Mouse (Mus musculus): ENCODE results near the gene Pttg1ip.

The Pttg1ip gene

DNA sequence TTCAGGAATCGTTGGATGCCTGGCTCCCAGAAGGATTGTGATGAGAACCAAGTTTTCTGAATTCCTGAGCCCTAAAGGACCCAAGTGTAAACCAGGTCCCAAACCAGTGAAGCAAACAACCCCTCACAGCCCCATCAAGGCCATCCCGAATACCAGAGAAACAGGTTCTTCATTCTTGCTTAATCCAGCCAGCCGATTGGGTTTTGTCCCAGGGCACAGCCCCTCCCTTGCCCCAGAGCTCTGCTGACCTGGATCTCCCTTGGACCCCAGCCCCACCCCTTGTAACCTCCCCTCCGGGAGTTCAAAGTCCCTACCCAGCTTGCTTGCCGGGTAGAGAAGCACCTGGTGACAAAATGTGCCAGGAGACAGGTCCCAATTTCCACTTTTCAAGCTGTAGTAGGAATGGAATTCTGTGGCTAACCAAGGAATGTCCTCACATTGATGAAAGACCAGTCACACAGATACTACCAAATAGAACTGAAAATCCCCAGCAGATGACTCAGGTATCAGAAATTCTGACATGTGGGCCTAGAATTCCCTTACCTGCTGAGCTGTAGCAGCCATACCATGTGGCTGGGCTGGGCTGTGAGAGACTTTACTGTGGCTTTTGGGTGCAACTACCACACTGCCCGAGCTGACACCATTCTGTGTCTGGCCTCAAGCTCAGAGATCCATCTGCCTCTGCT lies 11.4 kb upstream of the Pttg1ip start:
- DNase-seq = no peak

DNA sequence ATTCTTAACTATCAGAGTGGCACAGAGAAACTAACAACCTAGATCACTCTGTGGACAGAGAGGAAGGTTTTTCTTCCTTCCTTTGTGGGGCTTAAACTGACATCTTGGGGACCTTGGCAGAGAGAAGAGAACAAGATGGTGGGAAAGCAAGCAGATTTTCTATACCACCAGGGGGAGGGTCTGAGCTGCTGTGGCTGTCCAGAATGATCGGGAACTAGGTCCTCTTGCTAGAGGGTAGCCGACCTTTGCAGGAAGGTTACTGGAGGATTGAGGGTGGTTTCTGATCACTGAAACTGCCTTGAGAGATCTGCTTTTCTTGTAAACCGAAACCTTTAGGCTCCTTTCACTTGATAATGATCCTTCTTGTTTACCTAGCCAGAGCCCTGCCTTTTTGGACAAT lies 9.3 kb upstream of the Pttg1ip start:
- peak; percentile 42 for DNase-seq

DNA sequence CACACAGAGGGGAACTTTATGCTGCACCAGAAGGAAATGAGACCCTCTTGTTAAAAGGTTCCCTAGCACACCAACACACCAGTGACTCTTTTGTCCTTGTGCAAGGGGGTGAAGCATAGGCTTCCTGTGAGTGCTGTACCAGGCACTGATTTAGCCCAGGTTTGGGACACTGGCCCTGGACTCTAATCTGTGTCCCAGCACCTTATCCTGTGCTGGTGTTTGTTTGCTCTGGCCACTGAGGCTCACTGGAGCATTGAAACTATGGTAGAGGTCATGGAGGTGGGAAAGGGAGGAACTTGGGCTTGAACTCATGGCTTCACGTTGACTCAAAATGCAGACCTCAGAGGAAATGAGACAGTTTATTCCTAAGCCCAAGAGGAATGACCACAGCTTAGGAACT lies 8.4 kb upstream of the Pttg1ip start:
- no peak for DNase-seq

DNA sequence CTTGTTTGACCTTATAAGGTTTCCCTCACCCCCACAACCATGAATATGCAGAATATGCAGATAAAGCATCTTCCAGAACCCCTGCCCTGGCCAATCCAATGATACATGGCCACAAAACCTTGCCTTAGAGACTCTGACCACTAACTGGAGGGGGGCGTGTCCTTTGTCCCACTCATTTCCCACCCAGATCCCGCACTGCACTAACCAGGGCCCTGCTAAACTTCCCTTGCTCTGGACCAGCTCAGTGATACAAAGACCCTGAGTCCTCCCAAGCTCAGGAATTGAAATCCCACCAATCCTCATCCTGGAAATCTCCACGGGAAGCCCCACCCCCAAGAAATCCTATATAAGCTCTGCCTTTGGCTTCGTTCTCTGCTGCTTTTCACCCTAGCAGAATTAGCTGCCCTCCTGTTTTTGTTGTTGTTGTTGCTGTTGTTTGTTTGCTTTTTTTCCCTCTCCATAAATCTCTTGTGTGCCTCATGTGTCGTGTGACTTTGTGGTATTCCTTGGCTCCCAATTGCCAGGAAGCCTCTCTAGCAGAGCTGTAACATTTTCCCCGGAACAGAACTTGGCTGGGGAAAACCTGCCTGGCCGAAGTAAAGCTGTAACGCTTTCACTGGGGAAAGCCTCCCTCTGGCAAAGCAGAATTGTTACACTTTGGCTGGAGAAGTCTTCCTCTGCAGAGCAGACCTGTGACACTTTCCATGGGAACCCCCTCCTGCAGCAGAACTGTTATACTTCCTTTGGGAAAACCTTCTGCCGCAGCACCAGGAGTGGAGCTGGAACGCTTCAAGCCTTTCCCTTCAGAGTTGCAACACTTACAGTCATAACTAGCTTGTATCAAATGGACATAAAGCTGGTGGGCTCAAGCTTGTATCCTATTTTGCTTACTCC lies 1.2 kb upstream of the Pttg1ip start:
- no peak for DNase-seq

DNA sequence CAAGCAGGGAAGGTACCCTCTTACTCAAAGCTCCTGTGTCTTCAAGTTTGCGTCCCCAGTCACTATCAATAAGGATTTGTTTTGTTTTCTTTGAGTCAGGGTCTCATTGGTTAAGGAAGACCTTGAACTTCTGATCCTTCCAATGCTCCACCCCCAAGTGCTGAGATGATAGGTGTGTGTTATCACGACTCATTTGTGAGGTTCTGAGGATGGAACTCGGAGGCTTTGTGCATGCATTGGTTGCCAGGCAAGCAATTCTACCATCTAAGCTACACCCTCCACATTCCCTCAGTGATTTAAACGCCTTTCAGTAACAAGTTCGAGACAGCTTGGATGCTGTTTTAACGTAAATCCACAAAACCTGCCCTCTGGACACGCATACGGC lies 505 bp upstream of the Pttg1ip start:
- DNase-seq = no peak

DNA sequence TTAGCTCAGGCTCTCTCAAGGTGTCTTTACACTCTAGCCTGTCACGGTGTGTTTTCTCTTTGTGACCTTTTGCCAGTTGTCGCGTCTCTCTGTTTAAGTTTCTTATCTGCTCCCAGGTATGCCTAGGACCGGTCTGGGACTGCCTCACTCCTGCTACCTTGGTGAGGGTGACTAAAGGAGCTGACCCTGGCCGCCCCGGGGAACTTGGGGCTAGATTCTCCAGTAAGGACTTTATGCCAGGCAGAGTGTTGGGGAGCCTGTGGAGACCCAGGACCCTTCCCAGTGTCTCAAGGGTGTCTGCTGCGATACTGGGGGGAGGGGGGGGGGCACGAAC lies 732 bp downstream of the Pttg1ip start:
- no peak for DNase-seq

DNA sequence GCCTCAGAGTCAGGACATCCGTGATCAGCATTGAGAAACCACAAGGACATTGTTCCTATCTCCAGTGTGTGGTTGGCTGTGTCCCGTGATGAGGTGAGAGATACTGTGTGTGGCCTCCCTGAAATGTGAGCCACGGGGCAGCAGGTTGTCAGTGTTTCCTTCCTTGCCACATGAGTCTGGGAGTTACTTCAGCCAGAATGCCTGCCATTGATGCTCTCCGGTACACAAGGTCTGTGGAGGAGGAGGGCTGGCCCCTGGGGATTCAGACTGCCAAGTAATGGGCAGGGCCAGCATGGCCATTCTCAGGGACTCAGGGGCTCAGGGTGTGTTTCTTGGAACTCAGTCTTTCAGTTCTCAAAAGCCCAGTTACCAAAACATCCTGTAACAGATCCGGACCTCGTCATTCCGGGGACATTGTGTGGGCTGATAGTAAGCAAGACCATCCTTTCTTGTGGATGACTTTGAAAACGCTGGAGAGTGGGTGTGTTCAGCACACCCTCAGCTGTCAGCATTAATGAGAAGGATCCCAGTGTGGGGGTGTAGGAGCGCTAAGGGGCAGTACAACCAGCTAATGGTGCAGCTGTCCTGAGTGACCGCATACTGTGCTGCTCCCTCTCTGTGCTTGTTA lies 2.4 kb downstream of the Pttg1ip start:
- no peak for DNase-seq

DNA sequence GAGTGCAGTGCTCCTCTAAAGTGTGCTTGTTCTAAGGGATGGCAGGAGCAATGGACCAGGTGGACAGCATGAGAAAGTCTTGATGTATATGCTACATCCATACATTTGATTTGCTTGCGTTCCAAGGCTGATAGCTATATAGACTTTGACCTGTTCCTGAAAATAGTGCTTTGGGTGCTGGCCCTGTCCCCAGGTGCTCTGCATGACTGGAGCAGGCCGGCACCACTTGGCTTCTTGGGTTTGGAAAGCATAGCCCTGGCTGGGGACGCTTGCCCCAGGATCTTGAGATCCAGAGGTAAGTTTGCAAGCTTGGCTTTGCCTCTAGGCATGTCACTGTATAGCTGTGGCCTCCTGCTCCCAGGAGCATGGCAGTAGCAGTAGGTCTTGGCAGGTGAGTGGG lies 5.1 kb downstream of the Pttg1ip start:
- no peak for DNase-seq

DNA sequence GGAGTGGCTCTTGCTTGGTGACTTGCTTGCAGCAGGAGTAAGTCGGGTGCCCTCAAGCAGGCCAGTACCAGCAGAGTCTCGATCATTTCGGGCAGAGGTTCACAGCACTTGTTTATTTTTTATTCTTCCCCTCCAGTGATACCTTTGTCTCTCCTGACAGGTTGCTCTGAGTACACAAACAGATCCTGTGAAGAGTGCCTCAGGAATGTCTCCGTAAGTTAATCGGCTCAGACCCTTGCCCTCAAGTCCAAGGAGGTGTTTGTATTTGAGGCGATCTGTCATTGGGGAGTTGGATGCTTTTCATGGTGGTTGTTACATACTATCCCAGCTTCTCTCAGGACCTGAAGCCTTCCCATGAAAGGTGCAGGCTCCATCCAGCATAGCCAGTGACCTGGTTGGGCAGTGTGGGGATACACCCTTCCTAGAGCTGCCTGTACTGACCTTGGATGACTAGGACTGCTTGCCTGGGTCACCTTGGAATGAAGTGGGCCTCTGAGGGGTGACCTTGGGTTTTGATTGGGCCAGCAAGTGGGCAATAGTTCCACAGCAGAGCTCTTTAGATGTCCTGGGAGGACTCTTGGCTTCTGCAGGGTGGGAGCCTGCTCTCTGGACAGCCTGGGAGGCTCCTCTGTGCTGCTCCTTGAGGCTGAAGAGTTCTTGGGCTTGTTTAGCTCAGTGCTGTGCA lies 5.7 kb downstream of the Pttg1ip start:
- no peak for DNase-seq

- DNase-seq = no peak
Measured at GRCm38 (mm10) chr10:77588036-77588435, 6.5 kb downstream of the Pttg1ip start.

DNA sequence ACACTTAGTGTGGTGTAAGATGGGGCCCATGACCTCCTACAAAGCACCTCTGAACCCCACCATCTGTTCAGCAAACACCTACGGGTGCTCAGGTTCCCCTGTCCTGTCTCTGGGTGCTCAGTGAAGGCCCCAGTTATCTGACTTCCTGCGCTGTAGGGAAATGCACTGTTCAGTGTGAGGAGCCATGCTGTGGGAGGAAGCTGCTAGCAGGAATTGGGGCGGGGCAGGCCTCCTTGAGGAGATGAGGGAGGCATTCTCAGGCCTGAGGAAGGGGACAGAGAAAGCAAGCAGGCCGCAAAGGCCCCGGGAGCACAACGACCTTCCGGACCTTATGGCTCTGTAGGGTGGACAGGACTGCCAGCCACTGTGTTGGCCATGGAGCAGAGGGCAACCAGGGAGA lies 7.6 kb downstream of the Pttg1ip start:
- DNase-seq = no peak

DNA sequence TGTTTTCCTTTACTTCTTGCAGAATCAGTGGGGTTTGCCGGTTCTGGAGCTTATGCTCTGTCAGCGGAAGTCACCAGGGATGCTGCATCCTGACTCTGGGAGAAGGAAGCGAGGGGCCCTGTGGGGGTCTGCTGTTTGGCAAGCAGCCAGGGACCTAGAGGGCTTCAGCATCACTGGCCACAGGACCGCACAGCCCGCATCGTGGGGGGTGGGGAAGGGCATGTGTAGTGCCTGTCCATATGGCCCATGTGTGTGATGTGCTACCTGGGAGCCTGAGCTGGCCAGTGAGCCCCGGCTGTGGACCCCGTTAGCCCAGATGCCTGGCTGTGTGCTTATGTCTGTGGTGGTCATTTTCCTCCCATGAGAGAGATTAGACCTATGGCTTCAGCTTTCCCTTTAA lies 8.2 kb downstream of the Pttg1ip start:
- DNase-seq = no peak

DNA sequence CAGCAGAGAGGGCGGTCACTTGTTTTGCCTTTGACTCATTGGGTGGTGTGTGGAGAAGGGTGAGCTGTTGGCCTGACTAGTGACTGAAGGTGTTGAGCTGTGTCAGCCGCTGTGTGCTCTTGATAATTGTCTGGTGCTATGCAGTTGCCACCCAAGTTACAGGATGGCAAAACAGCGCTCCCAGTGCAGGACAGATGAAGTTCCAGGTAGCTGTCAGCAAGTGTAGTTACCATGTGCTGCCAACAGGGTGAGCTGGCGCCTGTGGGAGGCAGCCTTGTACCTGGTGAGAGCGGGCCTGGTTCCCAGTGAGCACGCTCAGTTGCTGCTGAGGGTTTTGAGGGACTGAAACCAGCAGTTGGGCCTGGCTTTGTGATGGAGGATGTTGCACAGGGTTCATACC lies 9.3 kb downstream of the Pttg1ip start:
- peak; percentile 78 for DNase-seq

- DNase-seq = no peak
Measured at GRCm38 (mm10) chr10:77591546-77591945, 10.0 kb downstream of the Pttg1ip start.

GRCm38 (mm10) chr10:77596060-77596459 lies 14.5 kb downstream of the Pttg1ip start:
- no peak for DNase-seq

DNA sequence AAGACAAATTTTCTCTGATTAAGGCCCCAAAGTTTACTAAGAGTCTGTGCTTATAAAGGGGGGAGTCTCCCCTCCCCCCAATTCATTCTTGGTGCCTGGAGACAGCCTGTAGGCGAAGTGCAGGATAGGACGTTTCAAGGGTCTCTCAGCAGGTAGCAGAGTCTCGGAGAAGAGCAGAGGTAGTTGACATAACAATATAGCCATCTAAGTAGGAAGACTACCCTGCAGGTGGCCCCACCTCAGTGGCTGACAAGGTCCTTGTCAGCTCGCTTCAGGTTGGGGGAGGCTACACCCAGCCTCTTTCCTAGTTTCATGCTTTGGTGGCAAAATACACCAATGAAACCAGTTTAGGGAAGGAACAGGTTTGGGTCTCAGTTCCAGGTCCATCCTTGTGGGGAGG lies 21.5 kb downstream of the Pttg1ip start:
- DNase-seq = no peak

DNA sequence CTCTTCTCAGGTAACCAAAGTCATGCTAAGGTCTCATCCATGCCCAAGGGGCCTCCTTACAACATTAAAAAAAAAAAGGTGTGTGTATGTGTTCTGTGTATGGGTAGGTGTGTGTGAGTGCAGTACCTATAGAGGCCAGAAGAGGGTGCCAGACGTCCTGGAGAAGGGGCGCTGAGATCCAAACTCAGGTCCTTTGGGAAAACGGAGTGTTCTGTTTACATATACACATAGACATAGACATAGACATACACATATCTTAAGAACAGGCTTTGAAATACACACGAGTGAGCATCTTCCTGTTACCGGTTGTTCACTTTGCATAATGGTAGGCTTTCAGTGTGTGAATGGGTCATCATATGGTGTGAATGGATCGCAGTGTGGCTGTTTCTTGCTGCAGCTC lies 22.6 kb downstream of the Pttg1ip start:
- DNase-seq = no peak

DNA sequence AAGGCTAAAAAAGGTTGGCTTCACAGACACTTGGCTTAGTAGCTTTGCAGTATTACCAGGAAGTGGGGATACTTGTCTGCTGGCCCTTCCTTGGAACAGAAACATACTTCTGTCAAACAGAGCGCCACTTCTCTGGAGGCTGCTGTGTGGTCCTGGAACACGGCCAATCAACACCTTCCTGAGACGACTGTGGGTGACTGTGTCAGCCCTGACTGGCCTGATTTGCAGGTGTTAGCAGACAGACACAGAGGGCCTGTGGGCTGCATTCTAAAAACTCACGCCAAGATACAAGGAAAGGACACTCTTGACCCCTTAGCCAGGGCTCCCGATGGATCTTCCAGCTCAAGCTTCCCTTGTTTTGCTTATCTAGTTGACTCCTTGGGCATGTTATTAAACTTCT lies 23.4 kb downstream of the Pttg1ip start:
- no peak for DNase-seq

DNA sequence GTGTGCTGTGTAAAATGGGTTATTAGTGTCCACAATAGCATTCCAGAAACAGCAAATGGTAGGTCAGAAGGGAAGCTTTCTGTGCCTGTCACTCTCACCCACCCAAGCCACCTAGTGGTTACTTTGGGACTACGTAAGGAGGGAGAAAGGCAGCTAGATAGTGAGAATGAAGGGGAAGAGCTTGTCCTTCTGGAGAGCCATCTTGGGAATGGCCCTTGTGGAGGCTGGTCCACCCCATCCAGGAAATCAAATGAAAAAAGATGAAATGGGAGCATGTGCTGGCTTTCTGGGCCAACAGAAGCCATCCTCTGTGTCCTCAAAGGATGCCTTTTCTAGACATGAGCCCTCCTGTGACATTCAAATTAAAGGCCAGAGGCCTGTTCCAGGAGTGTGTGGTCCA lies 23.8 kb downstream of the Pttg1ip start:
- peak; percentile 82 for DNase-seq

DNA sequence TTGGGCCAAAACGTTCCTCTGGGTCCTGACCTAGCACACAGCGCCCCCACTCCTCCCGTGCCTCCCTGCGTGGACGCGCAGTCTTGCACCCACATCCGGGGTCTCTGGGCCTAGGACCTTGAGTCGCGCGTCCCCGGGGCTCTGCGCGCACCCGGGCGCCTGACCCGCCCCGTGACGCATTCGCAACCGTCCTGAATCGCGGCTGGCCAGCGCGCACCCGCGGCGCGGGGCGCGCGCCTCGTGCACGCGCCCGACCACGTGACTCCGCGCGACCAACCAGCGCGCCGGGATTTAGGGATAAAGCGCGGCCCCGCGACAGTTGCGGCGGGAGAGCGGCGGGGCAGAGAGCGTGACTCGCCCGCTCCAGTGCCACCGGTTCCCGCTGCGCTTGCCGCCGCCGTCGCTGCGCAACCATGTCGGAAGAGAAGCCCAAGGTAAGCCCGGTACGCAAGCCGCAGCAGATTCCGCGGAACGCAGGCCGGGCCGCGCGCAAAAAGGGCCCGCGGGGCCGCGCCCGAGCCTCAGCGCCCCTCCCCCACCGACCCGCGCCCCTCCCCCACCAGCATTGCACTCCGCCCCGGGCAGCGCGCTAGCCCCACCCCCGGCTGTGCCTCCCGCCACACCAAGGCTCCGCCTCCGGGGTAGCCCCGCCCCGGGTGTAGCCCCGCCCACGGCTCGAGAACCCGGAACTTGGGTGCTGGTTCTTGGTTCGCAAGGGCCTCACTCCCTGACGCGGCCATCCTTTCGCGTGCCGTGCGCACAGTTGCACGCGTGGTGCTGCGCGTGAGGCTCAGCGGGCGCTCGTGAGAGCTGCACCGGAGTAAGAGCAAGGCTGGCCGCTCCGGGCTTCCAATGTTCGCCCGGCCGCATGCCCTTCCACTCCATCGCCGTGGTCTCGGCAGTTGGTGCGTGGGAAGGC lies 24.6 kb downstream of the Pttg1ip start, which contains the start of the genes Sumo3 and Gm49325:
Gene Sumo3, plus strand, starts transcription at position 190 of the 919 bp plus-strand sequence.
Gene Gm49325, plus strand, starts transcription at position 290 of the 919 bp plus-strand sequence.
- peak; percentile 95 for DNase-seq

GRCm38 (mm10) chr10:77606855-77607254 lies 25.3 kb downstream of the Pttg1ip start:
- DNase-seq = no peak

- no peak for DNase-seq
Measured at GRCm38 (mm10) chr10:77607441-77607840, 25.9 kb downstream of the Pttg1ip start.
